Mouse (Mus musculus): ENCODE results near the gene Nek8. TPM values are rescaled to one million over a fixed set of nuclear protein-coding genes. Genes with fewer than 3 reads are reported as not detected.

The Nek8 gene
- total and polyA plus RNA-seq, 2 experiments from 2014 or later = 8.1 to 24.6 TPM

- Histone ChIP-seq H3K9me3 (replicated peaks; ENCODE audit: control insufficient read depth, low read length) (no peaks in the 10 kb centered on the region), H3K9ac (replicated peaks; ENCODE audit: low read depth, low read length) (no peak overlapping the region)
- WGBS = 71% methylated on average over 6 of the region's 6 CpGs
These were observed 9.8 kb downstream of the Nek8 start for GRCm38 (mm10) chr11:78166640-78167039.

GRCm38 (mm10) chr11:78166161-78166560 is 10.3 kb downstream of the Nek8 start:
- Histone ChIP-seq H3K27ac (ENCODE audit: low read depth) (peak overlapping the region; percentile 95; the same call in 1 of the 2 replicates), H3K4me3 (ENCODE audit: low read depth, low read length) (peak overlapping the region; percentile 91; the same call in 1 of the 2 replicates), H3K9ac (replicated peaks; ENCODE audit: low read depth, low read length) (peak overlapping the region; percentile 91; the same call in 1 of the 2 replicates), H3K4me2 (ENCODE audit: low read depth, low read length) (peak overlapping the region; percentile 95), H3K36me3 (replicated peaks; ENCODE audit: control insufficient read depth, insufficient read depth, low read length) (peaks cover 3% of the 10 kb centered on the region; the same call in 1 of the 2 replicates), H3K9me3 (replicated peaks; ENCODE audit: control insufficient read depth, low read length) (no peaks in the 10 kb centered on the region), H3K27me3 (ENCODE audit: control insufficient read depth, insufficient read depth, low read length) (no peaks in the 10 kb centered on the region), H3K4me1 (ENCODE audit: control insufficient read depth, insufficient read depth) (peaks cover 31% of the 10 kb centered on the region)
- ATAC-seq (ENCODE audit: insufficient read depth, low read depth) (no peak), DNase-seq (ENCODE audit: low spot score) (no peak)
- WGBS = 53% methylated on average over 4 of the region's 4 CpGs
- no peak for TF ChIP-seq EP300 (IDR thresholded peaks at IDR 0.05; ENCODE audit: low read depth)
- TF ChIP-seq CTCF (IDR thresholded peaks at IDR 0.05; ENCODE audit: low read depth) = no peak

More at GRCm38 (mm10) chr11:78166640-78167039, 9.8 kb downstream of the Nek8 start:
- Histone ChIP-seq H3K36me3 (replicated peaks; ENCODE audit: control insufficient read depth, insufficient read depth, low read length) (no peaks in the 10 kb centered on the region), H3K27me3 (ENCODE audit: control insufficient read depth, insufficient read depth, low read length) (no peaks in the 10 kb centered on the region), H3K27ac (ENCODE audit: low read depth) (no peak overlapping the region), H3K4me1 (ENCODE audit: control insufficient read depth, insufficient read depth) (peaks cover 31% of the 10 kb centered on the region), H3K4me2 (ENCODE audit: low read depth, low read length) (no peak overlapping the region), H3K4me3 (ENCODE audit: low read depth, low read length) (no peak overlapping the region)
- no peak for DNase-seq (ENCODE audit: low spot score)
- TF ChIP-seq CTCF (IDR thresholded peaks at IDR 0.05; ENCODE audit: low read depth) (no peak), EP300 (IDR thresholded peaks at IDR 0.05; ENCODE audit: low read depth) (no peak)
- ATAC-seq (ENCODE audit: insufficient read depth, low read depth) = no peak

- ATAC-seq (ENCODE audit: insufficient read depth, low read depth) = peak; percentile 15
- H3K36me3 ChIP-seq (replicated peaks; ENCODE audit: control insufficient read depth, insufficient read depth, low read length) = peaks cover 7% of the 10 kb centered on the region
- TF ChIP-seq EP300 (IDR thresholded peaks at IDR 0.05; ENCODE audit: low read depth) (no peak), CTCF (IDR thresholded peaks at IDR 0.05; ENCODE audit: low read depth) (no peak)
- no peak for DNase-seq (ENCODE audit: low spot score)
- peak overlapping the region; percentile 95 for H3K27ac ChIP-seq (ENCODE audit: low read depth)
- H3K9me3 ChIP-seq (replicated peaks; ENCODE audit: control insufficient read depth, low read length) = no peaks in the 10 kb centered on the region
- peaks cover 31% of the 10 kb centered on the region for H3K4me1 ChIP-seq (ENCODE audit: control insufficient read depth, insufficient read depth)
- peak overlapping the region; percentile 91 for H3K9ac ChIP-seq (replicated peaks; ENCODE audit: low read depth, low read length)
- no peaks in the 10 kb centered on the region for H3K27me3 ChIP-seq (ENCODE audit: control insufficient read depth, insufficient read depth, low read length)
- peak overlapping the region; percentile 95 for H3K4me2 ChIP-seq (ENCODE audit: low read depth, low read length)
- 2% methylated on average over 16 of the region's 16 CpGs for WGBS
- H3K4me3 ChIP-seq (ENCODE audit: low read depth, low read length) = peak overlapping the region; percentile 91
These were observed 10.7 kb downstream of the Nek8 start for GRCm38 (mm10) chr11:78165761-78166109.

- H3K36me3 ChIP-seq (replicated peaks; ENCODE audit: control insufficient read depth, insufficient read depth, low read length) = peaks cover 13% of the 10 kb centered on the region
- H3K27ac ChIP-seq (ENCODE audit: low read depth) = peak within 1 kb of the TSS; percentile 95
- TF ChIP-seq EP300 (IDR thresholded peaks at IDR 0.05; ENCODE audit: low read depth) (no peak), CTCF (IDR thresholded peaks at IDR 0.05; ENCODE audit: low read depth) (0 out of 2 replicates have a peak, but pooled peaks have one; percentile 6)
- DNase-seq (ENCODE audit: low spot score) (peak; percentile 78), ATAC-seq (ENCODE audit: insufficient read depth, low read depth) (peak; percentile 84)
- no peaks in the 10 kb centered on the region for H3K9me3 ChIP-seq (replicated peaks; ENCODE audit: control insufficient read depth, low read length)
- no peaks in the 10 kb centered on the region for H3K27me3 ChIP-seq (ENCODE audit: control insufficient read depth, insufficient read depth, low read length)
- WGBS = under 1% methylated on average over 66 of the region's 78 CpGs
- peak within 1 kb of the TSS; percentile 95 for H3K4me2 ChIP-seq (ENCODE audit: low read depth, low read length)
- peak within 1 kb of the TSS; percentile 91 for H3K4me3 ChIP-seq (ENCODE audit: low read depth, low read length)
- peaks cover 31% of the 10 kb centered on the region for H3K4me1 ChIP-seq (ENCODE audit: control insufficient read depth, insufficient read depth)
- H3K9ac ChIP-seq (replicated peaks; ENCODE audit: low read depth, low read length) = peak within 1 kb of the TSS; percentile 91
These were observed 11.3 kb downstream of the Nek8 start, which contains the start of gene Traf4 for GRCm38 (mm10) chr11:78164924-78165760. Traf4 (minus strand) TSS chr11:78165589.

GRCm38 (mm10) chr11:78164604-78164923 is 11.9 kb downstream of the Nek8 start:
- H3K27me3 ChIP-seq (ENCODE audit: control insufficient read depth, insufficient read depth, low read length) = no peaks in the 10 kb centered on the region
- H3K27ac ChIP-seq (ENCODE audit: low read depth) = peak overlapping the region; percentile 95
- no peaks in the 10 kb centered on the region for H3K9me3 ChIP-seq (replicated peaks; ENCODE audit: control insufficient read depth, low read length)
- no peak for TF ChIP-seq CTCF (IDR thresholded peaks at IDR 0.05; ENCODE audit: low read depth)
- peaks cover 18% of the 10 kb centered on the region for H3K36me3 ChIP-seq (replicated peaks; ENCODE audit: control insufficient read depth, insufficient read depth, low read length)
- DNase-seq (ENCODE audit: low spot score) (no peak), ATAC-seq (ENCODE audit: insufficient read depth, low read depth) (no peak)
- H3K4me2 ChIP-seq (ENCODE audit: low read depth, low read length) = peak overlapping the region; percentile 95
- H3K9ac ChIP-seq (replicated peaks; ENCODE audit: low read depth, low read length) = peak overlapping the region; percentile 91
- WGBS = 2% methylated on average over 14 of the region's 14 CpGs
- H3K4me1 ChIP-seq (ENCODE audit: control insufficient read depth, insufficient read depth) = peaks cover 31% of the 10 kb centered on the region
- peak overlapping the region; percentile 91 for H3K4me3 ChIP-seq (ENCODE audit: low read depth, low read length)
